Mouse (Mus musculus) kidney, postnatal 36 days (tissue): ENCODE data around the gene 1810062G17Rik.

Source experiments
- DNase-seq, 2 experiments: peaks; one replicate each; pipeline ENCODE4 v3.0.0; 2021 to 2022; ENCODE audit warnings: mixed read lengths in 2 of 2

The 1810062G17Rik gene

DNA sequence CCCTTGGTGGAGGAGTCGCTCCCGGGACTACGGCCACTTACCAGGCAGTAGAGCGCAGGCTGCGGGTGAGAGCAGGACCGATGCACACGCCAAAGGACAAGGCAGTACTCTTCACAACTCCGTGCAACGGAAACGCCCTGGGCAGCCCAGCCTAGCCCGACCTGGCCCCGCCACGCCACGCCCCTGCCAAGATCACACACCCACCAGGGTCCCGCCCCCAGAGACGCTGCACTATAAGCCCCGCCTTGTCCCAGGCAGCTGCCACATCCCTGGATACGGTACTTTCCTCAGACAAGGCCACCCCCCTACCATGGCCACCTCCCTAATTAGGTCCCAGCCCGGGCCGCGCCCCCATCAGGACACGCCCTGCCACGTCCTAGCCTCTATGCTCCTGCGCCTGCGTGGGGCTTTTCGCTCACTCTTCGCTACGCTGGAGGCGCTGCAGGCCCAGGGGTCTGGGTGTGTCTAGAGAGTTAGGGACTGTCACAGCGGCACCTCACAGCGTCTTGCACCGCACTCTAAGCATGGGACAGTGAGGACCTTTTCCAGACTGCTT, at the start of gene 1810062G17Rik, which contains the start of gene Anxa5:
Gene 1810062G17Rik (plus strand): TSS at position 406 of the 556 bp plus-strand sequence.
Gene Anxa5 (minus strand): TSS at position 363 of the 556 bp plus-strand sequence.
- DNase-seq, result peak; percentile 97 to 99

- DNase-seq, result no peak
Measured at GRCm38 (mm10) chr3:36427386-36427785, 48.4 kb upstream of the 1810062G17Rik start.

GRCm38 (mm10) chr3:36430360-36430759, 45.4 kb upstream of the 1810062G17Rik start:
- no peak for DNase-seq

- no peak for DNase-seq
Measured at GRCm38 (mm10) chr3:36440280-36440679, 35.5 kb upstream of the 1810062G17Rik start.

GRCm38 (mm10) chr3:36442426-36442825, 33.3 kb upstream of the 1810062G17Rik start:
- DNase-seq, result peak; percentile 44 to 71

- no peak for DNase-seq
Measured at GRCm38 (mm10) chr3:36446041-36446440, 29.7 kb upstream of the 1810062G17Rik start.

DNA sequence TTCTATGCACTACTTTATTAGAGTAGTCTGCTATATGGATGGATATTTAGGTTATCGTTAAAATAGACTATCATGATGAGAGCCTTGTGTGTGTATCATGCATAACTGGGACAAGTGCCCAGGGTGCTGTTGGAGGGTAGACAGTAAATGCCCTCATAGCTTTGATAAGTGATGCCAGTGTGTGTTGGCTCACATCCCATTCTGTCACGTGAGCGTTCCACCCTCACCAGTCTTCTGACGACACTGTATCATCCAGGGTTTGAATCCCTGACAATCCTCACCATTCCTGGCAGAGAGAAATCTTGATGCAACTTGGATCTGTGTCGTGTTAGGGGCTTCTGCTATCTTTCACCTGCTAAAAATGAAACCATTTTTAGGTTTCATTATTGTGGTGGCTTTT, 29.2 kb upstream of the 1810062G17Rik start:
- DNase-seq, result no peak

GRCm38 (mm10) chr3:36446918-36447317, 28.8 kb upstream of the 1810062G17Rik start:
- no peak for DNase-seq

- DNase-seq, result no peak
Measured at GRCm38 (mm10) chr3:36449292-36450165, 26.2 kb upstream of the 1810062G17Rik start.

DNA sequence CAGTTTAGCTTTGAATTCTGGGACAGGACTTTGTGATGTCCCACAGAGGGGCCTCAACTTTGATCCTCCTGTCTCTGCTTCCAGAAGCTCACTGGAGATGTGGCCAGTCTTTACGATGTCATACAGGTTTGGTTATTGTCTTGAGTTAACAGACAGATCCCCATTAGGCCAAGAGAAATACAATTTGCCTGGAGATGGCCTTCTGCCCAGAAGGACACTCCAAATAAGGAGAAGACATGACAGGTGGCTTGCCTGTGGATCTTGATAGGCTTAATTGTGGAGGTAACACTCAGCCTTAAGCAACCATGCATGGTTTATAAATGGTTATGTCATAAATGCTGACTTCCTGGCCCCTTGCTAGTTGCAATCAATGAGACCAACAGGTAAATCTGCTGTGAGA, 23.2 kb upstream of the 1810062G17Rik start:
- DNase-seq, result no peak

- DNase-seq, result no peak
Measured at GRCm38 (mm10) chr3:36455124-36455523, 20.6 kb upstream of the 1810062G17Rik start.

DNA sequence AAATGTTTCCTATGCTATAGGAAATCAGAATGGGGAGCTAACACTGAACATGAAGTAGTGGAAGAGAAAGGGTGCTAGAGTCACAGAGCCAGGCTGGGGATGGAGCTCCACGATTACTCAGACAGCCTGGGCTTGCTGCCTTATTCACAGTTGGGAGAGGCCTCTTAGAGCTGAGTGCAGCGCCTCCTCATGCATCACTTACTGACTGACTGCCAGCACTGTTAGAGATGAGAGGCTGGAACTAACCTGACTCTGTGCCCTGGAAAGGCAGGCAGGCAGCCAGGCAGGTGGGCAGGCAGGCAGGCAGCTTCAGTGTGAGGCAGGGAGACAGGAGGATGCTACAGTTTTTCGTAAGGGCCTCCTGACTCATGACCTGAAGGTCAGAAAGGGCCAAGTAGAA, 20.2 kb upstream of the 1810062G17Rik start:
- no peak for DNase-seq

DNA sequence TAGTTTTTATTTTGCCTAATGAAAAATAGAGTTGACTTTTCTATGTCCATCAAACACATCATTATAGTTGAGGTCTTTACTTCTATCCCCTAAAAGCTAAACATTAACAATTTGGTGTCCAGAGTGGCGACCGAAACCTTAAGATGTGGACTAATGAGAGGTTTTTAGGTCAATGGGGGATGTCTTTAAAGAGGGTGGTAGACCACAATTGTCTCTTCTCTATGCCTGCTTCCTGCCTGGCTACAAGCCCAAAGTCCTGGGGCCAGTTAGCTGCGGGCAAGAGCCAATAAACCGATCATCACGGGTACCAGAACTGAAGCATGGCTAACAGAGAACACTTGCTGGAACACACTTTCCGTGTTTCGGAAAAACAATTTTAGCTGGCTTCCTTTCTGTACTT, 15.0 kb upstream of the 1810062G17Rik start:
- DNase-seq, result no peak

DNA sequence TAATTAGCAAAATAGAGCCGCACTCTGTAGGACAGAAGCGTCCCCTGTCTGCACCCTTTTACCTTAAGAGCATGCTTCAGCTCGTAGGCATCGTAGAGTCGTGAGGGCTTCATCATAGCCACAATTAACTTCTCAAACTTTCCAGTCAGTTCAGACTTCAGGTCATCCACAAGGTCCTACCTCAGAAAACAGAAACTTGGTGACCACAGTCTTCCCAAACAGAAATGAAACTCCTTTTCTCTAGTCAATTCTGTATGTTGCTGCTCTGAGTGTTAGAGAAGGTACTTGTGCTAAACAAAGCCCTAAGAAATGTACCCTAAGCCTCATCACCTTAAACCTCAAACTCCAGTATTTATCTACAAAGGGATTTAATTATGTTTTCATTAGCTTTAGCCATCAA, 13.9 kb upstream of the 1810062G17Rik start:
- DNase-seq, result no peak

DNA sequence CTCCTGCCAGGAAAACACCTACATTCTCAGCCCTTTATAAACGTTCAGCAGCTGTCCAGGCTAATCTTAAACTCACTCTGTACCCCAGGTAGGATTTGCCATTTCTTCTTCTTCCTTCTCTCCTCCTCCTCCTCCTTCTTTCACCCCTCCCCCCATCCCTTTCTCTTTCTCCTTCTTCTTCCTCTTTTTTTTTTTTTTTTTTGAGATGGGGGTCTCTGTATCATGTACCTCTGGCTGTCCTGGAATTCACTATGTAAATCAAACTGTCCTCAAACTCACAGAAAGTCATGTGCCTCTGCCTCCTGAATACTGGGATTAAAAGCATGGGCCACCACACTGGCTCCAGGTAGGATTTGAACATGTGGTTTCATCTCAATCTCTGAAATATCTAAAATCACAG, 13.4 kb upstream of the 1810062G17Rik start:
- no peak for DNase-seq

DNA sequence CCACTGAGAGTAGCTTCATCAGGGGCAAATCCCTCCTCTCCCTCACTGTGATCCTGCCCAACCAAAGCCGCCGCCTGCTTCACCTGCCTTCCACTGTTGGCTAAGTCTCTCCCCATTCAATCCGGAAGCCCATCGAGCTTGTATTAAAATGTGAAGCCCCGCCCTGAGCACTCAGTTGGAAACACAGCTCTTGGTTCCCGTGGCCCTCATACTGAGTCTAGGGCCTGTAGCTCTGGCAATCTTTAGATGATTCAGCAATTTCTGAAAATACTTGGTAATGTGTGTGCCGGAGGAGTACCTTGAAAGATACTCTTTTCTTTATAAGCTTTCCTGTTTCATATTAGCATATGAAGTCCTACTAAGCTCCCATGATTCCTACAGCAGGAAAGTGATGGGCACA, 10.2 kb upstream of the 1810062G17Rik start:
- no peak for DNase-seq

DNA sequence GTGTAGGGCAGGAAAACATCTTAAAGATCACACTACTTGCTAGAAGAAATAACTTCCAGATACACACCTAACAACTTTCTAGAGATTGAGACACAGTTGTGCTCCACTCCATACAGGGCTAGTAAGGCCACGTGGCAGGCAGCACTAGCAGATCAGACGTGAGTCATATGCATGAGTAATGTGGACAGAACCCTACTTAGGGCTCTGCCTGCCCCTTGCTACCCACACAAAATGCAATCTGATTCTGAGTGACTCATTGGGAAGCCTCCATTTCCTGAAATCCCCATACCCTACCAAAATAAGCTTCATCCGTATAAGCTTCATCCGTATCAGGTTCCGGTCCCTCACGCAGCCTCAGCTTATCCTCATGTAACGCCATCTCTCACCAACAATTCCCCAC, 8.1 kb upstream of the 1810062G17Rik start:
- no peak for DNase-seq

DNA sequence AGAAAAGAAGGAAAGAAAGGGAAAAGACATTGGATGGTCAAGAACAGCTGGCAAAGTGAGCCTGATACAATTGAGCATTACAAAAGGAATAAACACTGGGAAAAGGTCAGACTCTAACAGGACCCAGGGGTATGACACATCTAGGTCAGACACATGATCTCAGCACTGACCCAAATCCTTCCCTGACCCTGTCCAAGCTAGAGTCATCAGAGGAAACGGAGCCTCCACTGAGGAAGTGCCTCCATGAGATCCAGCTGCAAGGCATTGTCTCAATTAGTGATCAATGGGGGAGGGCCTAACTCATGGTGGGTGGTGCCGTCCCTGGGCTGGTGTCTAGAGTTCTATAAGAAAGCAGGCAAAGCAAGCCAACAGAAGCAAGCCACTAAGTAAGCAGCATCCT, 6.9 kb upstream of the 1810062G17Rik start:
- no peak for DNase-seq

- DNase-seq, result no peak
Measured at GRCm38 (mm10) chr3:36471856-36472255, 3.9 kb upstream of the 1810062G17Rik start.

- DNase-seq, result no peak
Measured at GRCm38 (mm10) chr3:36473222-36473621, 2.5 kb upstream of the 1810062G17Rik start.

DNA sequence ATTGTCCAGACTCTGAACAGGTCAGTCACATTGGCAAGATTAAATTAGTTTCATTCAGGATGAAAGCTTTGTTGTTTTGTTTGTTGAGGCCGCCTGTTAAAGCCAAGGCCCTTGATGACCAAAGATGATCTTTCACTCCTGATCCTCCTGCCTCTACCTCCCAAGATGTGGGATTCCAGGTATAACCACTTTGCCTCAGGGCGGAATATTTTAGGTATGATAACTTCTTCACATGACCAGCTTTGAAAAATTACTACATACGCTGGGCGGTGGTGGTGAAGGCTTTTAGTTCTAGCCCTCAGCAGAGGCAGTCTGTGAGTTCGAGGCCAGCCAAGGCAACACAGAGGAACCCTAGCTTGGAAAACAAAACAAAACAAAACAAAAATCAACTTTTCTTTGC, 1.3 kb upstream of the 1810062G17Rik start:
- no peak for DNase-seq

DNA sequence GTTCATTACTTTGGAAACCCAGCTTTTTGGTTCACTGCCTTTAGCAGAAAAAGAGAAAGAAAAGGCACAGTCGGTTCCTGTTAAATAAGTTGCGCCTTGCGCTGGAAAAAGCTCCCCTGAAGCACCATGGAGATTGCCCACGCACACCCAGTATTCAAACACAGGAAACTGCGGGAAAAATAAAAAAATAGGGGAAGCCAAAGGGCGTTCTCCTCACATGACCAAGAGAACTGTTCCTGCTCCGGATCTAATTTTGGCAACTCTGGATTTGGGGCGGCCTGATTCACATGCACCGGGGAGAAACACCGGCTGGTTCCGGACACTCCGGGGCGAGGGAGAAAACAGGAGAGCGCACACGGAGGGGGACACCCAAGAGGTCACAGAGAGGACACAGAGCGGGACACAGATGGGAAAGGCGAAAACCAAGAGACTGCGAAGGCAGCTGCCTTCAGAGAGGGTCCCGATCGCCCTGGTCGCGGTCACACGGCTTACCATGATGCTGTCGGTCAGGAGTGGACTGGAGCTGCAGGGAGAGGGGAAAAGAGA, 726 bp upstream of the 1810062G17Rik start:
- DNase-seq, result peak; percentile 54 to 60

DNA sequence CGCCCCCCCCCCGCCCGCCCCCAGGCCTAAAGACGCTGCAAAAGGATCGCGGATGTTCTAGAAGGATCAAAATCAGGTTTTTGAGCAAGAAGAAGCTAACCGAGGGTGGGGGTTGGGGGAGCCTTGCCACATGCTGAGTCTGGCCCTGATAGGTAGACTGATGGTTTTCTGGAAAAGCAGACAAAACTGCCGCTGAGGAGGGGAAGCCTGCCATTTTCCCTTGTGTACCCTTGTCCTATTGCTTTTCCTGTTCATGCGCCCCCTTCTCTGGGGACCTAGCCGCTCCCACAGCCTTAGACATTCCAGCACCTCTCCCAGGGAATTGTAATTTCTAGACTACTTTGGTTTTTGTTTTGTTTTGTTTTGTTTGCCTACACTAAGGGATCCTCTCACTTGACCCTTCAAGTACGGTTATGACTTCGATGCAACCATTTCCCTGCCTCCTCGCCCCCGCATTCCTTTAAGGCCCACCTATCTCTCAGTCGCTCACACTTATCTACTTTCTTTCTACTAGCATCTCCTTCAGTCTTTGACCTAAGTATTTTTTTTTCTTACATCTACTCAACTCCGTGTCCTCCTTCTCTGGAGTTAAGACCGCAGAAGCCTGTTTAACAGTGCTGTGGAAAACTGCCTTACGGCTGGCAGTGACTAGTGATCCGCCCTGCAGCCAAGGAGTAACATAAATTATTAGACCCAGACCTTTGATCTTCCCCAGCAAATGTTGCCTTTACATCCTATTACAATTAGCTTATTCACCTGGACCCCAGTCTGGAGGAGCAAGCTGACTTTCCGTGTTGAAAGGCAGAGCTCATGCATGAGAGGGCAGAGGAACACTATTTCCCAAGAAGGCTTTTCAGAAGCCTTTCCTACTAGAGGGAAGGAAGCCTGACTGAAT, 771 bp downstream of the 1810062G17Rik start:
- DNase-seq, result peak in 1 of 2 experiments; percentile 22
